Mouse (Mus musculus): ENCODE measurements around the gene Abr.

- TF ChIP-seq CTCF (IDR thresholded peaks at IDR 0.05; ENCODE audit: borderline replicate concordance, insufficient read depth, low read depth, low read length) (no peak), POLR2A (IDR thresholded peaks at IDR 0.05; ENCODE audit: borderline replicate concordance, insufficient read depth, low read length) (no peak)
Measured at GRCm38 (mm10) chr11:76479729-76480128, 142.4 kb downstream of the Abr start.

All from cerebellum, adult 2 months (tissue).